Mouse (Mus musculus) NIH3T3 (cell line): ENCODE results near the gene Spop.

Source experiments
- DNase-seq: peaks from one replicate; pipeline ENCODE4 v3.0.0-alpha.2; 2012; ENCODE audit warnings: low read depth

Spop gene

GRCm38 (mm10) chr11:95521563-95521962 lies 107.7 kb downstream of the Spop start:
- peak; percentile 89 for DNase-seq

- no peak for DNase-seq
These were observed 113.4 kb downstream of the Spop start for GRCm38 (mm10) chr11:95527307-95527706.

- DNase-seq, result no peak
These were observed 114.4 kb downstream of the Spop start for GRCm38 (mm10) chr11:95528231-95528630.

DNA sequence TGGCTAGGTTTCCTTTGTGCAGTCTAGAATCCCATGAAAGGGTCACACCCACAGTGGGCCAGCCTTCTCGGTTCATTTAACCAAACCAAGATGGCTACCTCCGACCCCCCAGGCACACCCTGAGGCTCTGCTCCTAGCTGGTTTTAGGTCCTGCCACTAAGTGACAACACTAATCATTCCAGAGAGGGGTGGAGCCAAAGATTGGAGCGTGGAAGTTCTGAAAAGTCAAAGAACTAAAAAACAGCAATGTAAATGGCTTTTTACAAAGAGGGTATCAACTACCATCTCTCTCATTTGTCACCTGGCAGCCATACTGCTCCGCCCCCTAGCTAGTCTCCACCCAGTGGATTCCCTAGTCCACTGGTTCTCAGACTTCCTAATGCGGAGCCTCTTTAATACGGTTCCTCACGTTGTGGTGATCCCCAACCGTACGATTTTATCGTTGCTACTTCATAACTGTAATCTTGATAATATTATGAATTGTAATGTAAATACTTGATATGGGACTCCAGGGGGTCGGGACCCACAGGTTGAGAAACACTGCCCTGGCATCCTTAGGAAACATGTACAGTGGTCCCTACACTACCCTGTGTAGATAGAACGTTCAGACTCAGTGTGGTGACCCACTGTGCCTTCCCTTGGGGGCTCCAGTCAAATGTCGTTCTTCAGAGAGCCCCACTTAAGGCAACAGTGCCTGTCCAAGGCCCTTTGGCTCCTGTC lies 118.6 kb downstream of the Spop start:
- DNase-seq, result no peak

GRCm38 (mm10) chr11:95533484-95534160 lies 119.7 kb downstream of the Spop start:
- peak; percentile 94 for DNase-seq

GRCm38 (mm10) chr11:95538378-95539104 lies 124.7 kb downstream of the Spop start:
- peak; percentile 30 for DNase-seq

DNA sequence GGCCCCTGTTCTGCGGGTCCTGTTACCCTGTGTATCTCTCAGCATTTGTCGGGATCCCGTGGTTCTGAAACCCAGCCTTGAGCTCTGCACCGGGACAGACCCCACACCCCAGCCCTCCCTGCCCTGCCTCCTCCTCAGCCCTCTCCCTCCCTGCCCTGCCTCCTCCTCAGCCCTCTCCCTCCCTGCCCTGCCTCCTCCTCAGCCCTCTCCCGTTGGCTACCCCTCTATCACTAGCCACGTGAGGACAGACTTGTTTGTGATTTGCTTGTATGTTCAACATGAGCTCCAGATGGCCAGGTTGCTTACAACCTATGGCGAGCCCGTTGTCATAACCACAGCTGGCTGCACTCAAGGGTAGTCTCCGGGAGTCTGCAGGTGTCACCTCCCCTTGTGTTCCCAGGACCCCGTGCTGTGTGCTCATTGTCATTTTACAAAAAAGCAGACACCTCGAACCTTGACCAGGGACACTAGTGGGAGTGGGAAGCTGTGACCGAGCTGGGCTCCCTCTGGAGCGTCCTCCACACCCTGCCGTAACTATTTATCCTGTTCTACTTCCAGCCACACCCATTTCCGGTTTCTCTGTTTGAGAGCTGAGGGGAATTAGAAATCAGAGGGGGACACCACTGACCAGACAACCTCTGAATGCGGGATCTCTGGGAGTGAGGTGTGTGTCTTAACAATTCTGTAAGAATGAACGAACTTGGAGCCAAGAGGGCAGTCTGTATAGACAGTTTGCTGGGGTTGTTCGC lies 126.9 kb downstream of the Spop start:
- no peak for DNase-seq
